Mouse (Mus musculus) limb, embryonic 14.5 days (tissue): Measurements from ENCODE around the gene Gm45713. TPM values are rescaled to one million over a fixed set of nuclear protein-coding genes. Genes with fewer than 3 reads are reported as not detected.
"Not testable (repeated sequence)": the region's sequence is repeated elsewhere in the genome, so short reads cannot be mapped to it uniquely, and the experiment has no call there.

Experiments
- ATAC-seq: fragments of 200-750 bp; cut with Nextera tagmentation; 2 replicates; pipeline ENCODE4 v1.8.0; 2017; ENCODE audit warnings: low read depth, moderate number of reproducible peaks, moderate TSS enrichment; ENCODE audit not compliant: low FRiP score
- DNase-seq: peaks from one replicate; pipeline ENCODE4 v3.0.0-alpha.2; 2015; ENCODE audit warnings: low spot score
- H3K27ac ChIP-seq: fragments of 300-500 bp; sonication (generic); replicated peaks from 2 replicates; pipeline ENCODE4 v1.5.1; 2014; ENCODE audit warnings: low read depth, mild to moderate bottlenecking, low read length, moderate library complexity, mixed read lengths
- H3K27me3 ChIP-seq: fragments of 300-500 bp; sonication (generic); 2 replicates; pipeline ENCODE4 v1.6.1; 2014; ENCODE audit warnings: low read length, mixed read lengths; ENCODE audit not compliant: control insufficient read depth, insufficient read depth
- H3K36me3 ChIP-seq: fragments of 300-500 bp; sonication (generic); 2 replicates; pipeline ENCODE4 v1.6.1; 2014; ENCODE audit warnings: mild to moderate bottlenecking, low read length, moderate library complexity, mixed read lengths; ENCODE audit not compliant: control insufficient read depth, insufficient read depth
- H3K4me1 ChIP-seq: fragments of 300-500 bp; sonication (generic); 2 replicates; pipeline ENCODE4 v1.6.1; 2014; ENCODE audit warnings: antibody characterized with exemption, low read length, mixed read lengths; ENCODE audit not compliant: control insufficient read depth, insufficient read depth
- H3K4me2 ChIP-seq: fragments of 300-500 bp; sonication (generic); replicated peaks from 2 replicates; pipeline ENCODE4 v1.6.1; 2014; ENCODE audit warnings: low read depth, mild to moderate bottlenecking, low read length, moderate library complexity; ENCODE audit not compliant: severe bottlenecking
- H3K4me3 ChIP-seq: fragments of 300-500 bp; sonication (generic); replicated peaks from 2 replicates; pipeline ENCODE4 v1.5.1; 2014; ENCODE audit warnings: low read length
- H3K9ac ChIP-seq: fragments of 300-500 bp; sonication (generic); 2 replicates; pipeline ENCODE4 v1.6.1; 2014; ENCODE audit warnings: mild to moderate bottlenecking, low read depth, low read length, moderate library complexity; ENCODE audit not compliant: severe bottlenecking
- H3K9me3 ChIP-seq: fragments of 300-500 bp; sonication (generic); 2 replicates; pipeline ENCODE4 v1.6.1; 2016; ENCODE audit warnings: low read length; ENCODE audit not compliant: control insufficient read depth
- POLR2A ChIP-seq: fragments of 200-500 bp; IDR thresholded peaks from 2 replicates; pipeline ENCODE4 v1.8.0; 2012; ENCODE audit warnings: inconsistent platforms, mild to moderate bottlenecking, moderate library complexity, borderline replicate concordance; ENCODE audit not compliant: insufficient read depth, insufficient read length; ENCODE audit errors: extremely low read depth
- WGBS: fragments of 180-500 bp; shearing (Covaris S2); extraction: QIAGEN DNeasy Blood & Tissue Kit; methylation state at CpG from one replicate; pipeline ENCODE4 v1.1.7; 2014; 5-methylcytosine and 5-hydroxymethylcytosine counted together
- polyA plus RNA-seq, 2 experiments: library from polyadenylated mRNA; depleted of rRNA in 1 of 2; stranded (reverse) in 1 of 2; unstranded in 1 of 2; fragments of >200 nt; fragmentation: Nextera tagmentation in 1 of 2; extraction: Ambion mirVana in 1 of 2; gene quantifications; 2 replicates each; pipeline versions ENCODE4 v1.2.1 to v1.2.3; 2012 to 2014

The Gm45713 gene
- polyA plus RNA-seq, 2 experiments, result 0.31 to 1.4 TPM

- no peak for DNase-seq
- peak; percentile 0; the same call in 1 of the 2 replicates for ATAC-seq
- Histone ChIP-seq H3K36me3 (peaks cover 22% of the 10 kb centered on the region), H3K9me3 (no peaks in the 10 kb centered on the region), H3K27me3 (no peaks in the 10 kb centered on the region), H3K4me2 (peak overlapping the region; percentile 53), H3K4me1 (peaks cover 5% of the 10 kb centered on the region), H3K4me3 (peak overlapping the region; percentile 69), H3K27ac (0 out of 2 replicates have a peak overlapping the region, but pooled peaks have one; percentile 38), H3K9ac (peak overlapping the region; percentile 78; the same call in 1 of the 2 replicates)
- 79% methylated on average over 12 of the region's 12 CpGs for WGBS
- TF ChIP-seq POLR2A, result no peak
These were observed 19.0 kb upstream of the Gm45713 start for GRCm38 (mm10) chr7:45154993-45155514.

- H3K9ac ChIP-seq, result peak within 1 kb of the TSS; percentile 78
- 6% methylated on average over 58 of the region's 69 CpGs for WGBS
These were observed 18.3 kb upstream of the Gm45713 start, which contains the start of the genes Pih1d1 and Aldh16a1 for GRCm38 (mm10) chr7:45154096-45154992. TSS of gene Pih1d1 (plus strand) at chr7:45154303. TSS of gene Aldh16a1 (minus strand) at chr7:45154584.

GRCm38 (mm10) chr7:45153586-45153985 is 17.6 kb upstream of the Gm45713 start:
- Histone ChIP-seq H3K4me1 (peaks cover 5% of the 10 kb centered on the region), H3K9me3 (no peaks in the 10 kb centered on the region), H3K27me3 (no peaks in the 10 kb centered on the region), H3K9ac (peak overlapping the region; percentile 78), H3K4me3 (peak overlapping the region; percentile 69), H3K27ac (peak overlapping the region; percentile 95), H3K36me3 (peaks cover 14% of the 10 kb centered on the region; the same call in 1 of the 2 replicates), H3K4me2 (peak overlapping the region; percentile 61)
- DNase-seq (no peak), ATAC-seq (no peak)
- TF ChIP-seq POLR2A, result no peak
- WGBS, result 7% methylated on average over 5 of the region's 5 CpGs

More at GRCm38 (mm10) chr7:45154096-45154992, 18.3 kb upstream of the Gm45713 start, which contains the start of the genes Pih1d1 and Aldh16a1:
- Histone ChIP-seq H3K36me3 (peaks cover 16% of the 10 kb centered on the region), H3K4me1 (peaks cover 5% of the 10 kb centered on the region), H3K27ac (peak within 1 kb of the TSS; percentile 95), H3K27me3 (no peaks in the 10 kb centered on the region), H3K4me2 (peak within 1 kb of the TSS; percentile 61), H3K4me3 (peak within 1 kb of the TSS; percentile 69), H3K9me3 (no peaks in the 10 kb centered on the region)
- peak; percentile 95 for ATAC-seq
- peak; percentile 98 for TF ChIP-seq POLR2A
- DNase-seq, result peak; percentile 97

- Histone ChIP-seq H3K4me2 (peak overlapping the region; percentile 61; the same call in 1 of the 2 replicates), H3K36me3 (peaks cover 14% of the 10 kb centered on the region; the same call in 1 of the 2 replicates), H3K27ac (0 out of 2 replicates have a peak overlapping the region, but pooled peaks have one; percentile 95)
- H3K9me3 ChIP-seq, DNase-seq, H3K4me3 ChIP-seq, H3K27me3 ChIP-seq, ATAC-seq, H3K9ac ChIP-seq, H3K4me1 ChIP-seq: not testable (repeated sequence)
- whole genome bisulfite sequencing, result 87% methylated on average over 2 of the region's 2 CpGs
These were observed 17.0 kb upstream of the Gm45713 start for GRCm38 (mm10) chr7:45153052-45153451.

- DNase-seq, result no peak
- no peak for TF ChIP-seq POLR2A
- Histone ChIP-seq H3K4me3 (no peak overlapping the region), H3K36me3 (peaks cover 27% of the 10 kb centered on the region), H3K27ac (no peak overlapping the region), H3K9me3 (no peaks in the 10 kb centered on the region), H3K9ac (0 out of 2 replicates have a peak overlapping the region, but pooled peaks have one; percentile 9), H3K4me2 (no peak overlapping the region), H3K4me1 (peaks cover 5% of the 10 kb centered on the region), H3K27me3 (no peaks in the 10 kb centered on the region)
- WGBS, result 31% methylated on average over 11 of the region's 11 CpGs
- no peak for ATAC-seq
These were observed 15.3 kb upstream of the Gm45713 start for GRCm38 (mm10) chr7:45151303-45151702.
